8 mouse cellular contexts compared by ENCODE assay signal in the genomic region with DNA sequence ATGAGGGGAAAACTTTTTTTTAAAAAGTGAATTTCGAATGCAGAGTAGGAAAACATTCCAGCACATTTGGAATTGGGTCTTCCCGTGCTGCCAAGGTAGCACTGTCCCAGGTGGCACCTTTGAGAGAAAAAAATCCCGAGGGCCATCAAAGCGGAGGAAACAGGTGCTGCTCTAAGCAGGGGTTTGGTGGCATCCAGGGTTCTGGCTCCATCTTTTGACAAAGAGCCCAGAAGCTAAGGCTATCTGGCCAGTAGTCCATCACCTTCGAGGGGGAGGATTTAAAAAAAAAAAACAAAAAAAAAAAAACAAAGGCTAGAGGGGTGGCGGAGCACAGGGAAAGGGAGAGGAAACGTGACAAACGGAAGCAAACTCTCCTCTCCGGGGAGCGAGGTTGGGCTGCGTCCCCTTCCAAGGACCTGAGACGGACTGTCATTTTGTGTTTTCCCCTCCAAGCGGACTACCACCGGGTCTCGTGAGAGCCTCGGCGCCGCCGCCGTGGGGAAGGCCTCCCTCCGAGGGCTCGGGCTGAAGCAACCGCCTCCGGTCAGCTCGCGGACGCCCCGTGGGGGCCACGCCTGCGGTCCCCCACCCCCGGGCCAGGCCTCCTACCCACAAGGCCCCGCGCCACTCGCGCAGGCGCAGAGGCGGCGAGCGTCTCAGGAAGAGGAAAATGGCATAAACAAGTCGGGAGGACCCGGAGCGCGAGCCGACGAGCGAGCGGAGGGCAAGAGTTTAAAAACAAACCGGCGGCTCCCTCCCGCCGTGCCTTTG. TPM values are rescaled to one million over a fixed set of nuclear protein-coding genes. Genes with fewer than 3 reads are reported as not detected.
DNase-seq lines count a peak whose midpoint lies in the region; ATAC-seq and TF ChIP-seq lines count a peak whose summit lies in the region.

TSS of gene Pan3 (plus strand) at position 627 of the 771 bp plus-strand sequence.

- TF ChIP-seq RAD21 in MEL (IDR thresholded peaks at IDR 0.05; ENCODE audit: low read depth, low read length) = no peak

- TF ChIP-seq POLR2A in MEL (IDR thresholded peaks at IDR 0.05; ENCODE audit: control insufficient read depth in 1 of 2, insufficient read depth in 1 of 2, low read depth in 1 of 2, low read length in 2 of 2, poor library complexity in 1 of 2) = peak; percentile 93 to 94
- peak; percentile 77; the same call in 1 of the 2 replicates for TF ChIP-seq POLR2A in cerebellum, adult 2 months (IDR thresholded peaks at IDR 0.05; ENCODE audit: borderline replicate concordance, insufficient read depth, low read length)

- peak; percentile 38 to 61 for ATAC-seq in hematopoietic stem cell, adult 5-6 weeks (replicated peaks in 1 of 2; ENCODE audit: insufficient read depth in 1 of 2, low FRiP score in 2 of 2, low TSS enrichment in 1 of 2, low read depth in 1 of 2, poor library complexity in 2 of 2, severe bottlenecking in 2 of 2)
- ATAC-seq in lung, embryonic 16.5 days (ENCODE audit: low read depth) = peak; percentile 93

- peak within 1 kb of the TSS; percentile 65 to 88 for H3K4me3 ChIP-seq in MEL (ENCODE audit: control insufficient read depth in 1 of 2, insufficient read depth in 1 of 2, low read depth in 2 of 2, low read length in 2 of 2)
- peak within 1 kb of the TSS; percentile 98 for H3K4me3 ChIP-seq in cerebellum, adult 2 months (replicated peaks; ENCODE audit: insufficient read depth, low read depth, low read length)
- peak within 1 kb of the TSS; percentile 99 for H3K4me3 ChIP-seq in lung, embryonic 16.5 days (ENCODE audit: low read length)

- H3K9me3 ChIP-seq in MEL (replicated peaks; ENCODE audit: insufficient read depth, low read length) = no peaks in the 10 kb centered on the region
- no peaks in the 10 kb centered on the region for H3K9me3 ChIP-seq in lung, embryonic 16.5 days (ENCODE audit: control insufficient read depth, low read length)

- H3K36me3 ChIP-seq in MEL (ENCODE audit: control insufficient read depth in 1 of 2, insufficient read depth in 2 of 2, low read length in 2 of 2) = peaks cover 6 to 27% of the 10 kb centered on the region in 2 experiments
- 0 out of 2 replicates have a peak, but pooled peaks cover 5% of the 10 kb centered on the region for H3K36me3 ChIP-seq in lung, embryonic 16.5 days (ENCODE audit: control insufficient read depth, insufficient read depth, low read length)

- 0 out of 6 replicates have a peak, but pooled peaks of 1 of the 3 experiments have one; percentile 1 for TF ChIP-seq CTCF in MEL (IDR thresholded peaks at IDR 0.05 in 2 of 3, conservative IDR thresholded peaks at IDR 0.05 in 1 of 3; ENCODE audit: control insufficient read depth in 1 of 3, insufficient read depth in 1 of 3, low read depth in 2 of 3, low read length in 3 of 3, poor library complexity in 1 of 3, severe bottlenecking in 1 of 3)
- TF ChIP-seq CTCF in cerebellum, adult 2 months (IDR thresholded peaks at IDR 0.05; ENCODE audit: borderline replicate concordance, insufficient read depth, low read depth, low read length) = no peak

- H3K27ac ChIP-seq in MEL (ENCODE audit: control insufficient read depth, low read depth, low read length) = peak within 1 kb of the TSS; percentile 89
- peak within 1 kb of the TSS; percentile 100 for H3K27ac ChIP-seq in cerebellum, adult 2 months (ENCODE audit: insufficient read depth, low read length)
- H3K27ac ChIP-seq in lung, embryonic 16.5 days (ENCODE audit: low read length) = peak within 1 kb of the TSS; percentile 99

- DNase-seq in MEL (ENCODE audit: low read depth, low spot score) = peak; percentile 97
- DNase-seq in cerebellum, adult 2 months = peak; percentile 96 to 98
- DNase-seq in forelimb bud, embryonic 11.5 days (ENCODE audit: low read depth, low spot score) = peak; percentile 91
- peak; percentile 84 for DNase-seq in layer of hippocampus, adult 9-10 months (ENCODE audit: low spot score)
- peak; percentile 96 for DNase-seq in ovary, postnatal 10 days (ENCODE audit: low spot score)
- peak; percentile 91 to 93 for DNase-seq in thymus, postnatal 10 days (ENCODE audit: low spot score in 2 of 2)

- peak within 1 kb of the TSS; percentile 82 for H3K4me2 ChIP-seq in lung, embryonic 16.5 days (ENCODE audit: low read depth, low read length)

- peak in 1 of 2 experiments; percentile 20; a peak in 2 of 4 replicates for TF ChIP-seq EP300 in MEL (IDR thresholded peaks at IDR 0.05; ENCODE audit: low read depth in 1 of 2, low read length in 2 of 2)

- under 1% methylated on average over 50 of the region's 51 CpGs for WGBS in cerebellum, adult 2 months
- WGBS in lung, embryonic 16.5 days = under 1% methylated on average over 47 of the region's 51 CpGs

- peak within 1 kb of the TSS; percentile 99 for H3K9ac ChIP-seq in MEL (ENCODE audit: control insufficient read depth, low read depth, low read length, poor library complexity, severe bottlenecking)
- peak within 1 kb of the TSS; percentile 99 for H3K9ac ChIP-seq in lung, embryonic 16.5 days (ENCODE audit: low read length)

- peaks cover 25 to 27% of the 10 kb centered on the region in 2 experiments for H3K4me1 ChIP-seq in MEL (ENCODE audit: control insufficient read depth in 1 of 2, insufficient read depth in 2 of 2, low read length in 2 of 2)
- H3K4me1 ChIP-seq in cerebellum, adult 2 months (ENCODE audit: control insufficient read depth, insufficient read depth, low read length) = peaks cover 32% of the 10 kb centered on the region
- peaks cover 21% of the 10 kb centered on the region for H3K4me1 ChIP-seq in lung, embryonic 16.5 days (replicated peaks; ENCODE audit: control insufficient read depth, insufficient read depth, low read length)

- H3K79me2 ChIP-seq in MEL (ENCODE audit: control insufficient read depth, insufficient read depth, low read length, poor library complexity) = peaks cover 52% of the 10 kb centered on the region

- no peaks in the 10 kb centered on the region for H3K27me3 ChIP-seq in MEL (ENCODE audit: control insufficient read depth in 1 of 2, insufficient read depth in 2 of 2, low read length in 2 of 2)
- no peaks in the 10 kb centered on the region for H3K27me3 ChIP-seq in cerebellum, adult 2 months (ENCODE audit: control insufficient read depth, insufficient read depth, low read length)
- H3K27me3 ChIP-seq in lung, embryonic 16.5 days (ENCODE audit: control insufficient read depth, insufficient read depth, low read depth, low read length) = no peaks in the 10 kb centered on the region

TF ChIP-seq in MEL, 35 proteins besides CTCF, POLR2A, EP300 and RAD21 (continues in another document):
- TF ChIP-seq MAZ (IDR thresholded peaks at IDR 0.05; ENCODE audit: low read depth, low read length) (peak; percentile 97; the same call in 1 of the 2 replicates), TCF12 (IDR thresholded peaks at IDR 0.05; ENCODE audit: low read depth, low read length) (peak; percentile 82), MXI1 (IDR thresholded peaks at IDR 0.05; ENCODE audit: low read depth, low read length) (peak; percentile 86), MYB (IDR thresholded peaks at IDR 0.05; ENCODE audit: low read depth, low read length) (no peak), MAFK (IDR thresholded peaks at IDR 0.05; ENCODE audit: borderline replicate concordance, low read depth, low read length) (no peak), USF1 (IDR thresholded peaks at IDR 0.05; ENCODE audit: low read depth, low read length) (peak; percentile 30; the same call in 1 of the 2 replicates), USF2 (IDR thresholded peaks at IDR 0.05; ENCODE audit: borderline replicate concordance in 1 of 2, insufficient read depth in 1 of 2, low read depth in 1 of 2, low read length in 2 of 2) (no peak), POLR2AphosphoS2 (IDR thresholded peaks at IDR 0.05; ENCODE audit: low read length) (peak; percentile 92), E2F4 (IDR thresholded peaks at IDR 0.05; ENCODE audit: borderline replicate concordance, low read depth, low read length) (no peak), HCFC1 (IDR thresholded peaks at IDR 0.05; ENCODE audit: low read depth, low read length) (peak; percentile 91), POLR2AphosphoS5 (IDR thresholded peaks at IDR 0.05; ENCODE audit: borderline replicate concordance, low read depth, low read length) (no peak; the same call in 1 of the 2 replicates), CHD1 (IDR thresholded peaks at IDR 0.05; ENCODE audit: low read depth, low read length) (peak; percentile 89; the same call in 1 of the 2 replicates), JUND (IDR thresholded peaks at IDR 0.05; ENCODE audit: low read depth, low read length) (no peak), KAT2A (conservative IDR thresholded peaks at IDR 0.05; ENCODE audit: low read depth, low read length) (peak; percentile 74; the same call in 1 of the 2 replicates), GATA1 (IDR thresholded peaks at IDR 0.05; ENCODE audit: low read depth, low read length) (no peak), ZC3H11A (IDR thresholded peaks at IDR 0.05; ENCODE audit: low read depth, low read length) (no peak), MEF2A (IDR thresholded peaks at IDR 0.05; ENCODE audit: extremely low read depth, insufficient replicate concordance, low read depth, low read length, poor library complexity, severe bottlenecking) (no peak), RCOR1 (IDR thresholded peaks at IDR 0.05; ENCODE audit: low read depth, low read length) (no peak), GABPA (IDR thresholded peaks at IDR 0.05; ENCODE audit: low read depth, low read length) (no peak), ZNF384 (IDR thresholded peaks at IDR 0.05; ENCODE audit: low read depth, low read length) (peak; percentile 89), NELFE (IDR thresholded peaks at IDR 0.05; ENCODE audit: low read depth, low read length) (peak; percentile 93), SIN3A (IDR thresholded peaks at IDR 0.05; ENCODE audit: low read length) (peak; percentile 96), ETS1 (IDR thresholded peaks at IDR 0.05; ENCODE audit: low read depth, low read length) (0 out of 2 replicates have a peak, but pooled peaks have one; percentile 30), ZMIZ1 (IDR thresholded peaks at IDR 0.05; ENCODE audit: low read depth, low read length) (peak; percentile 92), NRF1 (IDR thresholded peaks at IDR 0.05; ENCODE audit: insufficient read depth, low read depth, low read length, poor library complexity, severe bottlenecking) (peak; percentile 95), UBTF (IDR thresholded peaks at IDR 0.05; ENCODE audit: borderline replicate concordance, insufficient read depth, low read depth, low read length) (no peak), TAL1 (IDR thresholded peaks at IDR 0.05; ENCODE audit: low read length) (no peak)

RNA-seq across cellular contexts. Expression of gene Pan3, which starts in this region (rescaled TPM):
- 56.1 and 61.5 TPM in 2 replicates for total RNA-seq in MEL (2012; rRNA removed)
- polyA plus RNA-seq in MEL (2012; ENCODE audit: insufficient read depth in 1 of 2, insufficient read length in 2 of 2, low read depth in 1 of 2, low replicate concordance in 2 of 2, missing spikeins in 1 of 2) = 10 to 100 TPM in 1 of 2 experiments, not detected in 1; 60.6 TPM
- polyA plus RNA-seq in cerebellum, adult 2 months (2012; rRNA removed) = 97.4 and 105 TPM in 2 replicates
- 364 and 387 TPM in 2 replicates for total RNA-seq in hematopoietic stem cell, adult 5-6 weeks (2017)
- 71.6 and 75.6 TPM in 2 replicates for polyA plus RNA-seq in lung, embryonic 16.5 days (2015; fragmentation: Nextera tagmentation; extraction: Ambion mirVana)

Comparison
In these comparisons a context has a peak if more than half of its experiments do, and no peak if none do; other contexts are left out.
1. Peak in every context shown above with its lines: DNase-seq, ATAC-seq, H3K4me3 ChIP-seq and H3K27ac ChIP-seq.